Comparison of ENCODE assay signal across 21 mouse cellular contexts in genomic region chr2:178685211-178685610, GRCm38 (mm10).
DNase-seq lines count a peak whose midpoint lies in the region; ATAC-seq and TF ChIP-seq lines count a peak whose summit lies in the region.
"Had no signal": no experiment of that assay in that cellular context is flagged by ENCODE, and none has a peak within 500 bp of the region (broad histone marks: within the 10 kb centered on the region; RNA-seq: fewer than 3 reads in every experiment).

No protein-coding gene starts in this region.

- ATAC-seq in embryonic facial prominence, embryonic 13.5 days (ENCODE audit: insufficient number of reproducible peaks, insufficient read depth, low FRiP score, low TSS enrichment, low read depth): 0 out of 2 replicates have a peak, but pooled peaks have one; percentile 34
- peak; percentile 84 for ATAC-seq in intestine, embryonic 16.5 days

- no peak for TF ChIP-seq CTCF in lung, adult 2 months (IDR thresholded peaks at IDR 0.05; ENCODE audit: insufficient read depth, low read length)

- no peaks in the 10 kb centered on the region for H3K27me3 ChIP-seq in embryonic facial prominence, embryonic 10.5 days (replicated peaks; ENCODE audit: low read depth, poor library complexity, severe bottlenecking)
- no peaks in the 10 kb centered on the region for H3K27me3 ChIP-seq in embryonic facial prominence, embryonic 13.5 days
- no peaks in the 10 kb centered on the region for H3K27me3 ChIP-seq in intestine, embryonic 16.5 days (replicated peaks; ENCODE audit: control insufficient read depth, insufficient read depth, low read length)
- H3K27me3 ChIP-seq: embryonic facial prominence, embryonic 12.5 days had no signal

- H3K9me3 ChIP-seq in embryonic facial prominence, embryonic 10.5 days: no peaks in the 10 kb centered on the region
- H3K9me3 ChIP-seq in embryonic facial prominence, embryonic 13.5 days: no peaks in the 10 kb centered on the region
- H3K9me3 ChIP-seq in intestine, embryonic 16.5 days (ENCODE audit: control insufficient read depth, low read length): no peaks in the 10 kb centered on the region
- H3K9me3 ChIP-seq: embryonic facial prominence, embryonic 12.5 days; embryonic facial prominence, embryonic 15.5 days; forebrain, embryonic 10.5 days; forebrain, embryonic 12.5 days had no signal

- WGBS in embryonic facial prominence, embryonic 10.5 days: 90% methylated on average over 5 of the region's 5 CpGs
- WGBS in embryonic facial prominence, embryonic 13.5 days: 82% methylated on average over 5 of the region's 5 CpGs
- WGBS in intestine, embryonic 16.5 days: 76% methylated on average over 5 of the region's 5 CpGs
- WGBS in lung, adult 2 months: 91% methylated on average over 5 of the region's 5 CpGs

- intact Hi-C loops in heart, postnatal 10 days (cut with DNase I): no loop called here

- H3K9ac ChIP-seq in embryonic facial prominence, embryonic 13.5 days: no peak overlapping the region
- H3K9ac ChIP-seq in intestine, embryonic 16.5 days (ENCODE audit: low read depth, low read length): no peak overlapping the region
- H3K9ac ChIP-seq: embryonic facial prominence, embryonic 12.5 days; embryonic facial prominence, embryonic 15.5 days; forebrain, embryonic 12.5 days had no signal

- DNase-seq in embryonic facial prominence, embryonic 10.5 days (ENCODE audit: low spot score): no peak
- no peak for DNase-seq in lung, adult 2 months
- DNase-seq in heart, postnatal 10 days: no peak
- DNase-seq in kidney, adult 8-10 months: no peak
- DNase-seq: adrenal gland, adult 2 months; adrenal gland, postnatal 10 days; adrenal gland, postnatal 25 days; cerebellum, adult 11 months; cerebellum, adult 18-20 months; cerebellum, adult 8-10 months; cerebellum, adult 9-11 months; cerebellum, postnatal 14 days; cerebellum, postnatal 36 days; embryo, embryonic 11 days had no signal

- no peak overlapping the region for H3K4me2 ChIP-seq in embryonic facial prominence, embryonic 13.5 days
- no peak overlapping the region for H3K4me2 ChIP-seq in intestine, embryonic 16.5 days (ENCODE audit: low read depth, low read length)
- H3K4me2 ChIP-seq: embryonic facial prominence, embryonic 12.5 days; embryonic facial prominence, embryonic 15.5 days; forebrain, embryonic 12.5 days had no signal

- H3K4me1 ChIP-seq in embryonic facial prominence, embryonic 10.5 days: peaks cover 52% of the 10 kb centered on the region
- peaks cover 22% of the 10 kb centered on the region for H3K4me1 ChIP-seq in embryonic facial prominence, embryonic 13.5 days
- H3K4me1 ChIP-seq in intestine, embryonic 16.5 days (ENCODE audit: control insufficient read depth, insufficient read depth, low read length): peaks cover 8% of the 10 kb centered on the region; the same call in 1 of the 2 replicates
- H3K4me1 ChIP-seq in lung, adult 2 months (ENCODE audit: control insufficient read depth, insufficient read depth, low read length): no peaks in the 10 kb centered on the region

- TF ChIP-seq POLR2A in lung, adult 2 months (IDR thresholded peaks at IDR 0.05; ENCODE audit: borderline replicate concordance, extremely low read depth, low read depth, low read length): no peak

- 0 out of 2 replicates have a peak overlapping the region, but pooled peaks have one; percentile 51 for H3K27ac ChIP-seq in embryonic facial prominence, embryonic 10.5 days (replicated peaks)
- no peak overlapping the region for H3K27ac ChIP-seq in embryonic facial prominence, embryonic 13.5 days
- peak overlapping the region; percentile 38 for H3K27ac ChIP-seq in intestine, embryonic 16.5 days (ENCODE audit: low read length)
- H3K27ac ChIP-seq: embryonic facial prominence, embryonic 12.5 days; embryonic facial prominence, embryonic 15.5 days; forebrain, embryonic 12.5 days had no signal

- H3K4me3 ChIP-seq in embryonic facial prominence, embryonic 10.5 days: no peak overlapping the region
- no peak overlapping the region for H3K4me3 ChIP-seq in embryonic facial prominence, embryonic 13.5 days
- H3K4me3 ChIP-seq in intestine, embryonic 16.5 days (ENCODE audit: low read length): no peak overlapping the region
- H3K4me3 ChIP-seq in lung, adult 2 months (replicated peaks; ENCODE audit: extremely low read depth, low read depth, low read length): no peak overlapping the region
- H3K4me3 ChIP-seq: embryonic facial prominence, embryonic 12.5 days; embryonic facial prominence, embryonic 15.5 days; erythroblast, embryonic 14.5 days; forebrain, embryonic 10.5 days; forebrain, embryonic 12.5 days had no signal

- no peaks in the 10 kb centered on the region for H3K36me3 ChIP-seq in embryonic facial prominence, embryonic 10.5 days (replicated peaks)
- no peaks in the 10 kb centered on the region for H3K36me3 ChIP-seq in embryonic facial prominence, embryonic 13.5 days
- no peaks in the 10 kb centered on the region for H3K36me3 ChIP-seq in intestine, embryonic 16.5 days (ENCODE audit: control insufficient read depth, insufficient read depth, low read length)
- H3K36me3 ChIP-seq: embryonic facial prominence, embryonic 12.5 days; embryonic facial prominence, embryonic 15.5 days; forebrain, embryonic 10.5 days; forebrain, embryonic 12.5 days had no signal
